10 mouse cellular contexts compared by ENCODE assay signal in genomic region chr15:91477766-91478165, GRCm38 (mm10).
DNase-seq lines count a peak whose midpoint lies in the region; ATAC-seq and TF ChIP-seq lines count a peak whose summit lies in the region.
"Had no signal": no experiment of that assay in that cellular context is flagged by ENCODE, and none has a peak within 500 bp of the region (broad histone marks: within the 10 kb centered on the region; RNA-seq: fewer than 3 reads in every experiment).

No protein-coding gene starts in this region.

- H3K4me2 ChIP-seq in limb, embryonic 14.5 days (replicated peaks; ENCODE audit: low read depth, low read length, severe bottlenecking): no peak overlapping the region
- H3K4me2 ChIP-seq: embryonic facial prominence, embryonic 15.5 days; liver, embryonic 13.5 days had no signal

- TF ChIP-seq CTCF in layer of hippocampus, adult 2 months (conservative IDR thresholded peaks at IDR 0.05): peak; percentile 80

- H3K4me3 ChIP-seq in layer of hippocampus, adult 2 months: no peak overlapping the region
- H3K4me3 ChIP-seq in limb, embryonic 14.5 days (replicated peaks; ENCODE audit: low read length): no peak overlapping the region
- H3K4me3 ChIP-seq: embryonic facial prominence, embryonic 15.5 days; liver, embryonic 13.5 days had no signal

- H3K36me3 ChIP-seq in limb, embryonic 14.5 days (ENCODE audit: control insufficient read depth, insufficient read depth, low read length): no peaks in the 10 kb centered on the region
- H3K36me3 ChIP-seq: embryonic facial prominence, embryonic 15.5 days; liver, embryonic 13.5 days had no signal

- TF ChIP-seq POLR2A in limb, embryonic 14.5 days (IDR thresholded peaks at IDR 0.05; ENCODE audit: borderline replicate concordance, extremely low read depth, insufficient read depth, insufficient read length): no peak

- 36% methylated on average over 5 of the region's 5 CpGs for WGBS in limb, embryonic 14.5 days

- H3K4me1 ChIP-seq in limb, embryonic 14.5 days (ENCODE audit: control insufficient read depth, insufficient read depth, low read length): no peaks in the 10 kb centered on the region
- H3K4me1 ChIP-seq: embryonic facial prominence, embryonic 15.5 days; liver, embryonic 13.5 days had no signal

- no peak overlapping the region for H3K27ac ChIP-seq in layer of hippocampus, adult 2 months
- H3K27ac ChIP-seq in limb, embryonic 14.5 days (replicated peaks; ENCODE audit: low read depth, low read length): no peak overlapping the region
- H3K27ac ChIP-seq: embryonic facial prominence, embryonic 15.5 days; liver, embryonic 13.5 days had no signal

- no peak overlapping the region for H3K9ac ChIP-seq in limb, embryonic 14.5 days (ENCODE audit: low read depth, low read length, severe bottlenecking)
- H3K9ac ChIP-seq: embryonic facial prominence, embryonic 15.5 days; liver, embryonic 13.5 days had no signal

- H3K27me3 ChIP-seq in limb, embryonic 14.5 days (ENCODE audit: control insufficient read depth, insufficient read depth, low read length): no peaks in the 10 kb centered on the region
- H3K27me3 ChIP-seq: embryonic facial prominence, embryonic 15.5 days; liver, embryonic 13.5 days had no signal

- intact Hi-C loops in heart, postnatal 36 days (cut with DNase I): loop anchor here (1.0 to 5.0 kb wide), 3 partner anchors 97 to 277 kb away; no protein-coding TSS in a partner anchor

- 0 out of 2 replicates have a peak, but pooled peaks cover 5% of the 10 kb centered on the region for H3K9me3 ChIP-seq in limb, embryonic 14.5 days (ENCODE audit: control insufficient read depth, low read length)
- H3K9me3 ChIP-seq: embryonic facial prominence, embryonic 15.5 days had no signal

- DNase-seq in layer of hippocampus, adult 2 months (ENCODE audit: low spot score in 2 of 2): peak; percentile 14 to 41
- DNase-seq in layer of hippocampus, adult 9-10 months (ENCODE audit: low spot score): no peak
- DNase-seq in WW6 (ENCODE audit: low read depth, low spot score): peak; percentile 16
- DNase-seq in cerebellum, adult 9-11 months: peak; percentile 52
- DNase-seq in heart, postnatal 36 days: peak; percentile 17 to 46
- peak; percentile 84 for DNase-seq in limb, embryonic 14.5 days (ENCODE audit: low spot score)
- peak; percentile 30 for DNase-seq in retina, adult 2 months (ENCODE audit: low read depth, low spot score)
- DNase-seq: liver, embryonic 13.5 days had no signal

- no peak for ATAC-seq in limb, embryonic 14.5 days (ENCODE audit: low FRiP score, low read depth)
- ATAC-seq in activated CD4-positive, CD25-positive, alpha-beta regulatory T cell, adult 4 months: no peak
